Mouse (Mus musculus): ENCODE measurements around the gene Nup205. TPM values are rescaled to one million over a fixed set of nuclear protein-coding genes. Genes with fewer than 3 reads are reported as not detected.

Nup205 gene
- polyA plus RNA-seq, 1 experiment from 2014 or later, result 55.8 TPM

Other genes with a start within 250 kb of the Nup205 start
- gene Slc23a4, start 189.0 kb upstream of the Nup205 start, polyA plus RNA-seq (2014; fragmentation: Nextera tagmentation; extraction: Ambion mirVana), result 0.75 TPM in 1 of 2 replicates, not detected in the other
- 34.8 and 41.5 TPM in 2 replicates for gene Cnot4, start 43.7 kb upstream of the Nup205 start, polyA plus RNA-seq (2014; fragmentation: Nextera tagmentation; extraction: Ambion mirVana)
- gene Slc13a4, start 130.7 kb downstream of the Nup205 start, polyA plus RNA-seq (2014; fragmentation: Nextera tagmentation; extraction: Ambion mirVana), result 0.25 and 0.36 TPM in 2 replicates
- gene Fam180a, start 148.7 kb downstream of the Nup205 start, polyA plus RNA-seq (2014; fragmentation: Nextera tagmentation; extraction: Ambion mirVana), result not detected in 2 replicates